Mouse (Mus musculus): ENCODE results near the gene Mpp5.

The Mpp5 gene

DNA sequence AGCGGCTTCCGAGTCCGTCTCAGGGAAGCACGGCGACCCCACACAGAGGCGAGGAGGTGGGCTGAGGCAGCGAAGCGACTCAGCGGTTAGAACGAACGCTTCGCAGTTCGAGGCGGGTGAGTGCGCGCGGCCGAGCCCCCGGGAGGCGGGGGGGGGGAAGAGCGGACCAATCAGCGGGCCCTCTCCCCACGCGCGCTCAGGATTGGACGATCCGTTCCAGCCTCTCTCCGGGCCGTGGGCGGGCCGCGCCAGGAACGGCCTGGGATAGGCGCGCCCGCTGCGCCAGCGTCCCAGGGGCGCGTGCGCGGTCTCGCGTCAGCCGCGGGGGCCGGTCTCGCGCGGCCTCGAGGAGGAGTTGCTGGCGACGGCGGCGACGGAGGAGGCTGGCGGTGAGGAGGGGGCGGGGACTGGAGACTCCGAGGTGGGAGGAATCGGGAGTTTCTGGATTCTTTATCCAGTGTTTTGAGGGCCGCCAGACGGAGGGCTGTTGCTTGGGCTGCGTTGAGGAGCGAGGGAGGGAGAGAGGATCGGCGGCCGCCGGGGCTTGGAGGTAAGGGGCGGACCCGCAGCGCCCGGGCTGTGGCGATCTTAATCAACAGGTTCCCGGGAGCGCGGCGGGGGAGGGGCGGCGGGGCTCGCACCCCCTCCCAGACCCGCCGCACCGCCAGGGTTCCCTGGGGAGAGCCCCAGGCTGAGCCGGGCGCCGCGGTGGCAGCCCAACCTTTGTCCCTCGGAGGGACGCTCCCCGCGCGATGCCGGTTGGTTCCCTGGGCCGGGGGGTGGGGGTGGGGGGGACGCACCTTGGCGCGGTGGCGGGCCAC, at the start of gene Mpp5:
TSS of gene Mpp5 (plus strand) at position 351 of the 821 bp plus-strand sequence.
- DNase-seq: peak; percentile 95

GRCm38 (mm10) chr12:78717783-78718182, 30.9 kb upstream of the Mpp5 start:
- DNase-seq: no peak

- no peak for DNase-seq
Observed at GRCm38 (mm10) chr12:78727723-78728122, 21.0 kb upstream of the Mpp5 start.

- DNase-seq: no peak
Observed at GRCm38 (mm10) chr12:78739633-78740032, 9.1 kb upstream of the Mpp5 start.

GRCm38 (mm10) chr12:78740289-78740688, 8.4 kb upstream of the Mpp5 start:
- no peak for DNase-seq

DNA sequence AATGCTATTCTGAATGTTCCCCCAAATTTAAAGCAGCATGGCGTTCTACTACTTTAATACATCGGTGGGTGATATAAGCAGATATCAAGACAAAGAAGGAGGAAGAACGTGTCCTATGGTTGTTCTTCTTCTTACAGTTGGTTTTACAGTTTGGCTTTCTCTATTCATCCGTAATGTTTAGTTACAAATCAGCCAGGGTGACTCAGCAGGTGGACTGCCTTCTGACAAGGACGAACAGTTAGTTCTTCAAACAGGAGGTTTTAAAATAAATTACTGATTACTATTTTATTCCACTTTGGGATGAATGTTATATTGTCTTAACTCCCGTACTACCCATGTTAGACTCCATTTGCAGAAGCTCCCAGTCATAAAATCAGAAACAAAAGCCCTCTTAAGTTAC, 2.5 kb upstream of the Mpp5 start:
- DNase-seq: no peak

GRCm38 (mm10) chr12:78747406-78747805, 1.3 kb upstream of the Mpp5 start:
- no peak for DNase-seq

- DNase-seq: no peak
Observed at GRCm38 (mm10) chr12:78748113-78748512, 594 bp upstream of the Mpp5 start.

DNA sequence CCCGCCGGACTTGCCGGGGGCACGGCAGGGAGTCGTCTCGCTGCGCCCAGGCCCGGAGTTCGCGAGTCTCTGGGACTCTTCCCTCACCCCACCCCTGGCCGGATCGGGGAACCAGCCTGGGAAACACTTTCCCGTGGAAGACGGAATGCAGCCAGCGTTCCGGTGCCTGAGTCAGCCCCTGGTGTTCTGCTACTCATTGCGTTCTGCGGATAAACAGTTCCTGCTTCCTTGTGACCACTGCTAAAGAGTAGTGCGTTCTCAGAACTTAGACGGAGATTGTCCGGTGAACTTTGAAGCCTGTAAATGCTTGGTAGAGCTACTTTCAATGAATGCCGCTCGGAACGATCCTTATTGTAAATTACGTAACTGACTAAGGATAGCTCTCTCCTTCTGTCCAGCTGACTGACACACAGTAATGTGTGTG, 683 bp downstream of the Mpp5 start:
- DNase-seq: peak; percentile 47

GRCm38 (mm10) chr12:78761979-78762378, 13.3 kb downstream of the Mpp5 start:
- no peak for DNase-seq

- DNase-seq: no peak
Observed at GRCm38 (mm10) chr12:78769031-78769713, 20.5 kb downstream of the Mpp5 start.

DNA sequence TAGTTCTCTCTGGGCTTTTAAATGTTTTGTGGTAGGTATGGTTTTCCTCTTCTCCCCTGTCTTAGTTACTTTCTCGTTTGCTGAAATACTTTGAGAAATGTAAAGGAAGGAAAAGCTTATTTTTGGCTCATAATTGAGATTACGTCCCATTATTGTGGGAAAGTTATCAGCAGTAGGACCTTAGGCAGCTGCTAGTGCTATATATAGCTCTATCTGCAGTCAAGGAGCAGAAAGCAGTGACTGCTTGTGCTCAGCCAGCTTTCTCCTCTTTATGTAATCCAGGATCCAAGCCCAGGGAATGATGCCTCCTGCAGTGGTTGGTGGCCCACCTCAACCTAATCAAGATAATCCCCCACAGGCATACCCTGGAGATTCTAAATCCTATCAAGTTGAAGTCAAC, 24.5 kb downstream of the Mpp5 start:
- no peak for DNase-seq

DNA sequence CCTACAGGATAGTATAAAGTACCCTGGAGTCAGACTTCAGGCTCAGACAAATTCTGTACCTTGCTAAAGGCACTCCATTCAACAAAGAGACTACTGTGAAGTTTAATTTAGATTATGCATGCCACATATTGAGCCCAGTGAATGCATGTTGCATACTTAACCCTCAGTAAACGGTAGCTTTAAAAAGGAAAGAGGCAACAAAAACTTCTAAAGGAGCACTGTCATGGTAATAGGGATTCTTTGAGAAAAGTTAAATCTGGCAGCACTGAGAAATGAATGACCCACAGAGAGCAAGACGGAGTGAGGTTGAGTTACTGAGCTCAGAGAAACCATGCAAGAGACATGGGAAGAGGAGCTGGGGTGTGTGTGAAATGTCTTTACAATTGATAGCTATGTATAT, 29.2 kb downstream of the Mpp5 start:
- DNase-seq: no peak

GRCm38 (mm10) chr12:78778423-78779067, 29.8 kb downstream of the Mpp5 start:
- no peak for DNase-seq

DNA sequence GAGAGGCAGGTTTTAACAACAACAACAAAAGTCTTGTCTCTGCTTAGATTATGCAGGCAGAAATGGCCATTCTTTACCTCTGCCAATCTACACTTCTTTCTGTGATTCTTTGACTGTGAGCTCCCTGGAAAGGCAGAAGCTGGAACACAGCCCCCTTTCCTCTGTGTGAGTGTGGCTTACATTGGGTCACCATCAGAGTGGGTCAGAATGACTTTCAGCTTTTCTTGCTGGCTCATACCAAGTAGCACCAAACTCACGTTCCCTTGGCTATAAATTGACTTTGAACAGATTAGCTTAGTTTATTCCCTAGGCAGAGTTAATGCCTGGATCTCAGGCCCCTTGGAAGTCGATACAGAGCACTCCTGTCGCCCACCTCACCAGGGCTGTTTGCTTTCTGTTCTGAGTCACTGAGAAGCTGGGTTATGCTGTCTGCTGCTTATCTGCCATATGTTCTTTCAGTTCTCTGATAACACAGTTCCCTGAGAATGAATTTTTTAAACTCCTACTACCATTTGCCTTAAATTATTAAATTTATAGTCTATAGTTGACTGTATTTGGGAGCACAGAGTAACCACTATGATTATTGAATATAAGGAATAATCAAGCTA, 39.7 kb downstream of the Mpp5 start:
- no peak for DNase-seq

GRCm38 (mm10) chr12:78790791-78791190, 42.1 kb downstream of the Mpp5 start:
- no peak for DNase-seq

GRCm38 (mm10) chr12:78794236-78794635, 45.5 kb downstream of the Mpp5 start:
- DNase-seq: no peak

DNA sequence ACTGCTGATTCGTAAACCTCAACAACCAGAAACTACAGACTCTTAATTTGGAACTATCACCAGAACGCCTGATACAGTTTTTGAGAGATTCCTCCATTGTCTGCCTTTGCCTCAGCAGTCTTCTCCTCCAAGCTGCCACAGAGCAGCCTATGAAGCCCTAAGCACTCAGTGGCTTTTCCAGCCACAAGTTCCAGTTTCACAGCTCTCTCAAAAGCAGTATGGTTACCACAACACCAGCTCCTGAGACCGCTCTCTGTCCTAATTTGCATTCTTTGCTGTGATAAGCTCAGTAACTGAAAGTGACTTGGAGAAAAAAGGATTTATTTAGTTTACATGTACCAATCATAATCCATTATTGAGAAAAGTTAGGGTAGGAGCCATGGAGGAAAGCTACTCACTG, 51.3 kb downstream of the Mpp5 start:
- DNase-seq: no peak

- no peak for DNase-seq
Observed at GRCm38 (mm10) chr12:78801836-78802235, 53.1 kb downstream of the Mpp5 start.

- DNase-seq: no peak
Observed at GRCm38 (mm10) chr12:78814437-78814836, 65.7 kb downstream of the Mpp5 start.

GRCm38 (mm10) chr12:78834496-78834895, 85.8 kb downstream of the Mpp5 start:
- no peak for DNase-seq

DNA sequence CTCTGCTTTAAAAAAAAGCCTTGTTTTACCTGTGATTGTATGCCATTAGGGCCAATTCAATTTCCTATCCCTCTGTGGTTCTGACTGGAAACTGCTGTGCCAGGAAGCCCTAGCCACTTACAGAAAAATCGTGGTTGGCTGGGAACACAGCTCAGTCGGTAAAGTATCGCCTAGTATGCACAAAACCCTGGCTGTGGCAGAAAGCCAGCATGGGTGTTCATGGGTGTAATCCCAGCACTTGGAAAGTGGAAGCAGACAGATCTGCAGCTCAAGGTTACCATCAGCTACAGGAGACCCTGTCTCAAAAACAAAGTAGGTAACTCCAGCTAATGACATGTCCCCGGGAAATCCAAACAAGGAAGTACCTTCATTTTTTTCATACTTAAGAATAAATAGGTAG, 91.2 kb downstream of the Mpp5 start:
- no peak for DNase-seq

DNA sequence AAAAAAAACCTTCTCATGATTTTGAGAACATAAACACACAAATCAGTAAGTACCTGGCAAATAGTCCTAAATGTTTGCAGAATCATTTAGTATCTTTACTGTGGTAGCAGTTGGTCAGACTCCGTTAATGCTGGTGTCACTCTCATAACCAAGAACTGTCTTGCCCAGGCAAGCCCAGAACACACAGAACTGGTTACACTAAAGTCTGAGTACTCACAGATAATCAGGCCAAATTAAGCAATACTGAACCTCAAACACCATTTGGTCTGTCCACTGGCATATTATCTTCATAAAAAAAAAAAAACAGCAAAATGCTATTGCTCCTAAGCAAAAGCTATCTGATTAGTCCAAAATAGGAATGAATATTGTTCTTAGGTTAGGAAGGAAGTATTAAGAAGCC, 93.7 kb downstream of the Mpp5 start:
- DNase-seq: no peak
